Mouse (Mus musculus): ENCODE measurements at regions not wholly inside any gene's neighbourhood (a gene's known extent, or its start where the extent isn't known, plus 50 kb on each side); places are given as distances from the start of the nearest gene placed in this dataset.

DNA sequence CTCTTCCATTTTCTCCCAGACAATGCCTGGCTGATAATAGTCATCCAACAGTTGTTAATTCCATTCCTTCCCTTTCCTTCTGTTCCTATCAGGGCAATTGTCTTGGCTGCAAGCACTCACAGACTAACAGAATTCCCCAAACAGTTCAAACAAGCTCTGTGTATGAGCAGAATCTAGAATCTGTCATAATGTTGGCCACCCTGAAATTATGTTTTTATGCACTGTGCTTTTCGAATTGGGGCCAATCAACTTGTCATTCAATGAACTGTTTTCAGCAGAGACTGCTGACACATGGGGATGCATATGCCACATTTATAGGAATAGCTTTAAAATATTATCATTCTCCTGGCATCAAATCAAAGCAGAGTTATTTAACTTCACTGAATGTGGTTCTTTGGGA lies 235.8 kb upstream of the Tmtc4 start:
- no peak for DNase-seq (ENCODE audit: low spot score in 2 of 2)

DNA sequence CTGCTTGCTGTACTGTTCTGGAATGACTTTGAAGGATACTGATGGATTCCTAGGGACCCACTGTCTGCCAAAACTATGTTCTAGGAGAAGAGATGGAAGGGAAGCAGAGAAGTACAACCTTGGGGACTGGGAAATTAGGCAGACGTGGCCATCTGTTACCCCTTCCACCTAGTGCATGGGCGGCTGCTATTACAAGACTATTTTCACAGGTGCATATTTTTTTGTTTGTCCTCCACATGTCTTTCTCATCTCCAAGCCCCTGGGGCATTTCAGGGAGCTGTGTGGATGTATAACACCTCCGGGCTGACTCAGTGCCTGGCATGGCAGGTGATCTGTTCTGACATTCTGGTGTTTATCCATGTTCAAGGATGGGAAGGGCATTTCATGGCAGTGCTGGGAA lies 226.4 kb upstream of the Tmtc4 start:
- no peak for DNase-seq (ENCODE audit: low spot score in 2 of 2)

DNA sequence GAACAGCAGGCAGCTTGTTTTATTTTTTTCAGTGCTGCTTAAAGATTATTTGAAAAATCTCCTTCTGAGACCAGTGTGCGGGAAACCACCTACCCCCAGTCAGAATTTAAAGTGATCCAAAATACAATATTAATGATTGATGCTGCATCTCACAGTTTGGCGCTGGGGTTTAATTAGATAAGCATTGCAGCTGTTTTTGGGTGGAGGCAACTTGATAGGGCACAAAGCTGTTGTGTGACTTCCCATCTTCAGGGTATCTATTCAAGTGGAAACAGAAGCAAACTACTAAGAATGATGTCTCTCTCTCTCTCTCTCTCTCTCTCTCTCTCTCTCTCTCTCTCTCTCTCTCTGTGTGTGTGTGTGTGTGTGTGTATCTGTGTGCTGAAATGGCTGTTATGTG lies 219.0 kb upstream of the Tmtc4 start:
- no peak for DNase-seq (ENCODE audit: low spot score in 2 of 2)

DNA sequence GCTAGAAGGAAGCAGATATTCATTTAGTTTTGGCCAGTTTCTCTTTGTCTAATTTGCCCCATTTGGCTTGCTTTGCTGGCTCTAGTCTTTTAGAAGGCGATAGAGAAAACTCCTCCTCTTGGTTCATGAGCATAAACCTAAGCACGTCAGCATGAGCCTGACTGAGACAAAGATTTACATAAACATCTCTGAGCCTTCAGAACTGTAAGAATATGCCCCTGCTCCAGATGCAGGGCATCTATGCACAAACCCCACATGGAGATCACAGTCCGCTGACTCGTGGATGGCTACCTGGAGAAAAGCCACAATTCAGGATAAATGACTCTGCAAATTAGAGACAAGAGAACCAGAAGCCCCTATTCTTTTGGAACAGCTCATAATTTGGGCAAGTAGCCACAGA lies 218.5 kb upstream of the Tmtc4 start:
- no peak for DNase-seq (ENCODE audit: low spot score in 2 of 2)

DNA sequence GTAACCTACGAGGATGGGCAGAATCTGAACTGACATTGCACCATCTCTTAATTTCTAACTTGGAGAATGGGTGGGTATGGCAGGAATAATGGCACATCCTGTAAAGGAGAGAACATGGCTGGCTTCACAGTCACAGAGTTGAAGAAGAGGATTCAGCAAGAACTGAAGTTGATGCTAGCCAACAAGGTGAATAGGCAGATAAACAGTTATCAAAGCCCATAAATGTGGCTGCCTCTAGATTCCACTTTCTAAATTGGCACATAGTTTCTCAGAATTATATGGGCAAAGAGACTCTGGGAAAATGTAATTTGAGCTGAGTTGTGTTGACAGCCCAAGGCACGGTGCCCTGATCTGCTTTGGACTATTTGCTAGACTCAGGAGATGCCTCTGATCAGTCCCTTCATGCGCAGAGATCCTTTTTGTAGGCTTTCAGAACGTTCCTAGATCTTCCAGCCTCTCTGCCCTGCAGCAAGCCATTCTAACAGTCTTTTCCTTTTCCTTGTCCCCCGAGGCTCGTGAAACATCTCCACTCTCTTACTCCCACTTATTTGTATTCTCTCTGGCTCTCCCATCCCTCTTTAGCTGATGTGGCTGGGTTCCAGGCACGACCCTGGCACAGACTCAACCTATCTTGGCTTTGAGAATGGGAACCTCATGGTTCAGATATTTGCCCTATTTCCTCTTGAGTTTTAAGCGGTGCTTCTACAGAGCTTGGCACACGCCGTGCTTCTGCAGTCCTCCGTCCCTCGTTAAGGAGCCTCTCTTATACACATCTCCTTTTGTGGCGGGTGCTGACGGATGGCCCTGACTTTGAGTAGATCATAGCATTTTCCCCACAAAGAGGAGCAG lies 217.8 kb upstream of the Tmtc4 start:
- peak; percentile 26 to 40 for DNase-seq (ENCODE audit: low spot score in 2 of 2)

DNA sequence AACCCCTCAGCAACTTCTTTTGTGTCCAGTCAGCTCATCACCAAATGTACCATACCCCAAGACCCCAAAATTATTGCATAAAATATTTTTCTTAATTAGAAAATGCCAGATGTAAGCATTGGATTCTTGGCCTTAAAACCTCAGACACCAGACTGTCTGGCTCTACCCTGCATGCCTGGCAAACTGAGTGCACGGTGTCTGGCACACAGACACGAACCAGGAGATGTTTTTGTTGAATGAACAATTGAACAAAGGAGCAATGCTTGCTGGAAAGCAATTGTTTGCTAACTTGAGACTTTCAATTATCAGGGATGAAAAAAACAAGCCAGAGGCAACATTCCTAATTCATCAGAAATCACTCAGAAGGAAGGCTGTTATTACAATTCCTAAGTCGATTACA lies 215.3 kb upstream of the Tmtc4 start:
- DNase-seq (ENCODE audit: low spot score in 2 of 2) = no peak

DNA sequence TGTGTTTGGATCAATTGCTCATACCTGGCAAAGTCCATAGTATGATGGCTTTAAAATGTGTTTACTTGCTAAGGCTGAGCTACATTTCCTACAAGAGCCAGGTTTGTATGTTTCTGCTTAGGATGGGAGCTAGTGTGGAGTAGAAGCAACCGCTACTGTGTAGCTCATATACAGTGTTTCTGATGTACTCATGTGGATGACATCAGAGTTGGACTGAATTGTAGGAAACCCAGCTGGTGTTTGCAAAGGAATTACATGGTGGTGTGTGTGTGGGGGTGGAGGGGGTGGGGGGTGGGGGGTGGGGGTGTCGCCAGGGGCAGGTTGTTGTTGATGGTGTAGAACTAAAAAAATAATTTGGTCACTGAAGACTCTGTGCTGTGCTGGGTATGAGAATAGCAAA lies 208.7 kb upstream of the Tmtc4 start:
- DNase-seq (ENCODE audit: low spot score in 2 of 2) = no peak

DNA sequence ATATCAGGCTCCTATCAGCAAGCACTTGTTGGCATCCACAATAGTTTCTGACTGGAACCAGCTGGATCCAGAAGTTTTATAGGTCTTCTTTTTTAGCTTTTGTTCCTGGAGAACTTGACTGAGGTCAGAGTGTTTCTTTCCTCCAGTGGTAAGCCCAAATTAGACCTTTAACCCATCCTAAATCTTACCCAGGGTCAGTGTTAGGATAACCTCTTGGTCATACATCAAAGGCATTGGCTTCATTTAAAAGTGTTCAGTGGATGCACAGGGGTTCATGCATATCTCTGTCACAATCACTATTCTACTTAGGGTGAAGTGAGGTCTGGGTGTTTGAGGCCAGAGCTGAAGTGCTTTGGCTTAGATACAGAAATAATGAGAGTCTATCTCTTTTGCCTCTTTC lies 206.9 kb upstream of the Tmtc4 start:
- DNase-seq (ENCODE audit: low spot score in 2 of 2) = no peak

DNA sequence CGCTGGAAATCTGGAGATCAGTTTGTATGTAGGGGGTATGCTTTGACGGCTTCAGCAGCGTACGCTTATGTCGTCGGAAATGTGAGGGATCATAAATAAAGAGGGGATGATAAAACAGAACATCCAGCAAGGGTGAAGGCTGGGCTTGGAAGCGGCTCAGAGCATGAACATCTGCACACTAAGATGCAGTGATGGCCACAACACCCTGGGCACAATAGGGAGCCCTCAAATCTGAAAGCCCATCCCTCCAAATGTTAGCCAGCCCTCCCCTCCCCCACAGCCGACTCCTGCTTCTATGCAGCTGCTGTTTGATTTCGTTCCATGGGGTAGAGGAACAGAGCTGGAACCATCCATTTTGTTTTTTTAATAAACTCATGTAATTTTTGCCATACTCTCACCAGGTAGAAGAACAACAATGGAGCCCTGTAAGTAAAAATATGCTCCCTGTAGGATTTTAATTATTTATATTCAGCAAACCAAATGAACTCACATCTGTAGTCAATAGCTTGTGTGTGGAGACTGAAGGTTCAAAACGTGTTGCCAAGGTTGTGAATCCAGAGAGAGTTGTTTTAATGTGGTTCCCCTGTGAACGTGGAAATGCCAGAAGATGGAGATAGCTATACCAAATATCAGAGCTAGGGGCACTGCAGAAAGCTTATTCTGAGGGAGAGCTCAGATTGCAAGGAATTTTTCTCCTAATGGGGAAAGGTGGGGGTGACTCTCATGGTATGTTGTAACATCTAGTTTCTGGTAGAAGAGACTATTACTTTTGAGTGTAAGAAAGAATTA lies 203.6 kb upstream of the Tmtc4 start:
- no peak for DNase-seq (ENCODE audit: low spot score in 2 of 2)

DNA sequence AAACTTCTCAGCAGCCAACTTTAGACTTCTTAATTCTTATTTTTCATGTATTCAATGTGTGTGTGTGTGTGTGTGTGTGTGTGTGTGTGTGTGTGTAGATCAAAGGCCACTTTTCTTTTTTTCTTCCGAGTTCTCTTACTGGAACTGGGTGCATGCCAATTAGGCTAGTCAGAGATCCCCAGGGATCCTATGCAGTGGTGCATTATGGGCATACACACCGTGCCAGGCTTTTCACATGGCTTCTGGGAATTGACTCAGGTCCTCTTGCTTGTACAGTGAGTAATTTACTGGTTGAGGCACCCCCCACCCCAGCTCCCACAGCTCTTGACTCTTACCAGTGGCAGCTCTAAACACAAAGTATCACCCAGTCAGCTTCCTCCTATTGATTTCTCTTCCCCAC lies 189.3 kb upstream of the Tmtc4 start:
- no peak for DNase-seq (ENCODE audit: low spot score in 2 of 2)

DNA sequence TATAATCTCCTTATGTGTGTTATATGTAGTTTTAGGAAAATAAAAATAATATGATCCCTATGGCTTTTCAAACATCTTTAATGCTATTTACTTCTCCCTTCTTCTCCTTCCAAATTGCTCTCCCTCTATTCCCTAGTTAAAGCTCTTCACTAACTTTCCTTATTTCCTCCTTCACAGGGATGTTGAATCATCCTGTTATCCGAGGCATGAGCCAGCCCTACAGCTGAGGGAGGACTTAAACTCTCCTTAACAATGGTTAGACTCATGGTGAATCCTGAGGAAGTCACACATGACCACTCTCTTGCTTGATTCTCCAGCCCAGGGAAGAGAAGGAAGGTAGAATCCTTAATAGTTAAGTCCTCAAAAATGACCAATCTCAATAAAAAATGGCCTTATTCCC lies 188.0 kb upstream of the Tmtc4 start:
- DNase-seq (ENCODE audit: low spot score in 2 of 2) = no peak

DNA sequence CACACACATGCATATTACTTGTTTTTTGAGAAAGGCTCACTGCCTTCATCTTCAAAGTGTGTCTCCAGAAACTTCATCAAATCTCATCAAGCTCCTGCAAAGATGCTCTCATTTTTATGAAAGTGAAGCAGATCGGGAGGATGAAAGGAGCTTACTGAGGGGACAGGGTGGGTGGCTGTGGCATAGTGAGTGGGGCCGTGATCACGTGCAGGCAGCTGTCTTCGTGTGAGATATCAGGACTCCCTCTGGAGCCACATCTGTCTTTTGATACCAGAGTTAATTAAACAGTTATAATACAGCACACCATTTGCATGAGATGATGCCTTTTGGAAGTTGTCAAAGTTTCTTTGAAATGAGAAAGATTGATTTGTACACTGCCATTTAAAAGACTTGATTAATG lies 180.0 kb upstream of the Tmtc4 start:
- DNase-seq (ENCODE audit: low spot score in 2 of 2) = no peak

DNA sequence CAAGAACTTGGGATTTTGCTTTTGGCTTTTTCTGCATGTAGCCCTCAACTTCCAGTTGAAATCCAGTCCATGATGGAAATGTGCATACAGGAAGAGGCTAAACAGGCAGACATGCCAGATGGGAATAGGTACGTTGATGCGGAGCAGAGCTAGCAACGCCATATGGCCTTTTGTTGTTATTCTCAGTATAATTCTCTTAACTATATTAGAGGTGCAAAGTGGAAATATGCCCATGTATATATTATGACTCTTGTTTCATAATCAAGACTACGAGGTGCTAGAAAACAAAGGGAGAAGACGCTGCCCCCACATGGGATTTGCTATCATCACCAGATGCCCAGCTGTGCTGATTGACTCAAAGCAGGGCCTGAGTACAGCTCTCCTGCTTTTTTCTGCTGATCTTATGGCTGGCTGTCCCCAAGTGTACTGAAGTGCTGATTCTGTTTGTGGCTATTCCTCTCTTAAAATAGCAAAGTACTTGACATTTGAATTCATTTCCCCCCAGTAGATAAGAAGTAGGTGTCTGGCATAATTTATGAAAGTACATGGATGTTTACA lies 159.7 kb upstream of the Tmtc4 start:
- peak; percentile 2 to 47 for DNase-seq (ENCODE audit: low spot score in 2 of 2)

DNA sequence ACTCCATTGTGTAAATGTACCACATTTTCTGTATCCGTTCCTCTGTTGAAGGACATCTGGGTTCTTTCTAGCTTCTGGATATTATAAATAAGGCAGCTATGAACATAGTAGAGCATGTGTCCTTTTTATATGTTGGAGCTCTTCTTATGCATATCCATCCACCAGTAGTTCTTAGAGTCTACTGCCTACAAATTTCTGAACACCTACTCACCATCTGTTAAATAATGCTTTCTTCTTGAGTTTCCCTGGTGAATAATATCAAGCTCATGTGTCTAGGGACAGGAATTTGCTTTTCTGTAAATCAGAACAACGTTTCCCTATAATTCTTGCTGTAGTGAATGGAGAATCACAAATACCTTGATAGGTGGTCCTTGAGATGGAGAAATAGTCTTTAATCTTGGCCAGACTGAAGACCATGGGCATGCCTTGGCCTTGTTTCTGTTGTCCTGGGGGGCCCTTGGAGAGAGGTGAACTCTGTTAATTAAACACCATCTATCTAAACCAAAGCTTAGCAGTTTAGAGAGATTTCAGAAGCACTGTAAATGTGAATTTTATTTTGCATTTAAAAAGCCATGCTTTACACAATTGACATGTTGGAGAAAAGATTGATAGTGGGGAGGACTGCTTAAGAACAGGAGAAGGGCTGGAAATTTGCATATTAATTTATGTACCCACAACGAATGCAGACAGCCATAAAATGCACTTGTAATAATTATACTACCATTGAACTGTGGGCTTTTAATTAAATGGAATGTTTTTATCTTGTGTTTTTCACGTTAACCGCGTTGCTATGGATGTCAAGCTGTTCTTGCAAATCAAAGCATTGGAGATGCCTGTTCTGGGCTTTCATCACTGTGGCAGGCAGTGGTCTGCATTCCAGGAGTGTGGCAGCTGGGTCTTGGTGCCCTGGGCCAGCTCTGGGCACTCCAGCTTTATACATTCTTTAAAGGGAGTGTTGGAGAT lies 155.2 kb upstream of the Tmtc4 start:
- DNase-seq (ENCODE audit: low spot score in 2 of 2) = no peak

DNA sequence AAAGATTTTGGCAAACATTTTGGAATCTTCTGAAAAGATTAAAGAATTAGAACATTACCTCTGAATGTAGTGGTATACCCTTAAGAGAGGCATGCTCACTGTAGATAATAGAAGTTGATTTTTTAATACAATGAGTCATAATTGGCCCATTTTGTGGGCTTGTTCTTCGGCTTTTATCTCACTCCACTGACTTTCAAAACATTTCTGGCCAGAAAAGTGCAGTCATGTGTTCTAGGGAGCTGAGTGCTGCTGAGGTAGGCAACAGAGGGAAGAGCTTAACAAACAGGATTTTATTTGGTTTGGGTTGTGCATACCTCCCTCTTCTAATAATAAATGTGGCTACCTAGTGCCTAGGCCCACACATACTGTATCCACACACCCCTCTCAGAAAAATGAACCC lies 150.1 kb upstream of the Tmtc4 start:
- DNase-seq (ENCODE audit: low spot score in 2 of 2) = no peak

DNA sequence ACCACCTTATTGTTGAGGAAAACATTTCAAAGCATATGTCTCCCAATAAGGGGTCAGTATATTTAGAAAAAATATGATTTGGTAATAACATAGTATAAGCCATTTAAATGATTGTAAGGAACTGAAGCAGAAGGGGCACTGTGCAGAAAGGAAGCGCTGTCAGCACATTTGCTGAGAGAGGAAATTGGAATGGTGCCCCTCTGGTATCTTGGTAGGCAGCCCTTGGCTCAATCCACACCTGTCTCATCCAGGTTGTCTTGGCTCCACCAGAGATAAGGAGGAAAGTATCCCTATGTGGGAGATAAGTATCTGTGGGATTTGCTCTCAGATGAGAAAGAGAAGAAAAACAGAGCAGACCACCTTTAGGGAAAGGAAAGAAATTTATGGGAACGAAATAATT lies 136.5 kb upstream of the Tmtc4 start:
- DNase-seq (ENCODE audit: low spot score in 2 of 2) = no peak

DNA sequence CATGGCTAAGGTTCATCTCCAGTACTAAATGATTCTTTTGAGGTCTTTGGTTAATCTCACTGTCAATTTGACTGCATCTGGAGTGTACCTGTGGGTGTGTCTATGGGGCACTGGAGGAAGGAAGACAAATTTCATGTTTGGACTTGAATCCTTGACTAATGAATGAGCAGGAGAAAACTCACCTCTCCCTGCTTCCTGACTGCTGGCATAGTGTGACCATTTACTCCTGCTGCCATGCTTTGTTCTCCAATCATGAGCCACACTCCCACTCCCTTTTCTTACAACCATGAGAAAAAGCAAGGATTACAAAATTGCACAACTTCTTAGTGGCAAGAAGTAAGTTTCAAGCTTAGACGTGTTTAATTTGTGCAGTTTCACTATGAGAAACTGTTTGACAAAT lies 132.5 kb upstream of the Tmtc4 start:
- DNase-seq (ENCODE audit: low spot score in 2 of 2) = no peak

DNA sequence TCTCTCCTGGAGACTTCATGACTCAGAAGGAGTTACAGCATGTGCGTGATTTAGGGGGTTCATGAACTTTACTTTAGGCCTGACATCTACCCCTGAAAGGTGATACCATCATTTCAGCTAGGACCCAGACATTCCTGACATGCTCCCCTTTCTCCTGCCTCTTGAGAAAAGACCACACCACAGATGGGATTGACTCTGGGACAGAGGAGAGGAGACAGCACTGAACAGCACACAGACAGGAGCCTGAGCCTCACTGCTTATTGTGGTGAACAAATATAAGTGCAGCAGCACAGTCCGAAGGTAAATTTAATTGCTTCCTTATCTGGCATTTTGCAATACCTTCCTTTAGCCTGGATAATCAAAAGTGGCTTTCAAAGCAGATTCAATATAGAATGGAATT lies 126.7 kb upstream of the Tmtc4 start:
- no peak for DNase-seq (ENCODE audit: low spot score in 2 of 2)

DNA sequence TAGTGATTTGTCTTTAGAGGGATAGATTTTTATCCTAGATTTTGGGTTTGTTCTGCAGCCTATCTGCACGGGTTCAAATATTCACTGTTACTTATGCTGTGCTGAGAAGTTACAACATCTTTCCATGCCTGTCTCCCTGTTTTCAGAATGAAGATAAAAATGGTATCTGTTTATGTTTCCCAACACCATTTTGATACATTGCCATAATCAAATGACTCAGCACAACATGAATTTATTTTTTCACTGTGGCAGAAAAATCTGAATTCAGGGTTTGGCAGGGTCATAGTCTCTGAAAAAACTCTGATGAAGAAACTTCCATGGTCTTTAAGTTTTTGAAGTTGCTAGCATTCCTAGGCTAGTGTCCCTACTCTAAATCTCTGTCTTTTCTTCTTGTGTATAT lies 116.5 kb upstream of the Tmtc4 start:
- DNase-seq (ENCODE audit: low spot score in 2 of 2) = no peak

DNA sequence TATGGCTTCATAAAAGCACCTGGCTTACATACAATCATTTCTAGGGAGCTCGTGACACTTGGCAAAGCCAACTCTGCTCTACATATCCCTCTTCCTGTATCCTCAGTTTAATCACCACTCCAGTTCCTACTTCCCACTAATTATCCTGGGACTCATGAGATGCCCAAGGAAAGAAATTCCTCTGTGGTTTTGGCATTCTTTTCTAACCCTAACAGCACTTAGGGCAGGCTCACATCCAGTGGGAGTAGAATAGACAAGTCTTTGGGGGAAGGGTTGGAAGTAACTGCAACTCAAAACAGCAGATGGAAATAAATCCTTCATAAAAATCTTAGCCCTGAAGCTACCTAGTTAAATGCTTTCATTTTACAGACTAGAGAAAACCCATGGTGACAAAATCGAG lies 112.3 kb upstream of the Tmtc4 start:
- DNase-seq (ENCODE audit: low spot score in 2 of 2) = no peak

DNA sequence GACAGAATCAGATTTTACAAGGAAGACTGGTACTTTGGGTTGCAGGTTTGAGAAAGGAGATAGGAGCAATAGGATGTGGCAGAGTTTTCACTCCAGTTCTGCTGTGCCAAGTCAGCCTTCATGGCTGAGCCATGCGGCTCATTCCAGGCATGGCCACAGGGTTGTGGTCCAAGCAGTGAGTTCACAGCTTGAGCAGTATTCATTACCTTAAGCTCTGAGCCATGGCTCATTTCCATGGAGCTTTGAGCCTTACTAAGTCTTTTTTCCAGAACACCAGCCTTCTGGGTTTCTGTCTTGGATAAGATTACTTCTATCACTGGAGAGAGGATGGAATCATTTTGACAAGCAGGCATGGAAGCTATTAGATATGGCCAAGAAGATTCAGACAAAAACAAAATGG lies 98.2 kb upstream of the Tmtc4 start:
- no peak for DNase-seq (ENCODE audit: low spot score in 2 of 2)

Data from left cerebral cortex, adult 8-10 months (tissue).